Mouse (Mus musculus) large intestine, adult 2 months (tissue): Measurements from ENCODE around the gene Islr2. TPM values are rescaled to one million over a fixed set of nuclear protein-coding genes. Genes with fewer than 3 reads are reported as not detected.

Source experiments
- DNase-seq: peaks from one replicate; pipeline ENCODE4 v3.0.0-alpha.2; 2012; ENCODE audit warnings: low read depth, low spot score
- WGBS: fragments of 180-500 bp; shearing (Covaris S2); methylation state at CpG from one replicate; pipeline ENCODE4 v1.1.7; 2018; 5-methylcytosine and 5-hydroxymethylcytosine counted together
- polyA plus RNA-seq: library from polyadenylated mRNA; depleted of rRNA; stranded (reverse); fragments of >200 nt; gene quantifications from 2 replicates; pipeline ENCODE4 v1.2.3, GENCODE M21; 2012

Islr2 gene
- polyA plus RNA-seq, 1 experiment = 0.68 TPM

GRCm38 (mm10) chr9:58225915-58226913 lies 22.1 kb upstream of the Islr2 start:
- 62% methylated on average over 9 of the region's 9 CpGs for WGBS
- DNase-seq = no peak

- 96% methylated on average over 2 of the region's 2 CpGs for WGBS
- no peak for DNase-seq
Measured at GRCm38 (mm10) chr9:58224356-58224755, 20.2 kb upstream of the Islr2 start.

- no peak for DNase-seq
- 71% methylated on average over 24 of the region's 24 CpGs for WGBS
Measured at GRCm38 (mm10) chr9:58220218-58220903, 16.2 kb upstream of the Islr2 start.

- 95% methylated on average over 3 of the region's 3 CpGs for WGBS
- no peak for DNase-seq
Measured at GRCm38 (mm10) chr9:58218539-58218938, 14.4 kb upstream of the Islr2 start.

- DNase-seq = no peak
- WGBS = 57% methylated on average over 6 of the region's 6 CpGs
Measured at GRCm38 (mm10) chr9:58216402-58216801, 12.3 kb upstream of the Islr2 start.

GRCm38 (mm10) chr9:58214519-58215180 lies 10.5 kb upstream of the Islr2 start:
- 41% methylated on average over 8 of the region's 8 CpGs for WGBS
- DNase-seq = no peak

GRCm38 (mm10) chr9:58213865-58214264 lies 9.7 kb upstream of the Islr2 start:
- no peak for DNase-seq
- WGBS = 8% methylated on average over 5 of the region's 5 CpGs

- 50% methylated on average over 5 of the region's 5 CpGs for WGBS
- DNase-seq = no peak
Measured at GRCm38 (mm10) chr9:58213377-58213776, 9.3 kb upstream of the Islr2 start.

GRCm38 (mm10) chr9:58210304-58210627 lies 6.1 kb upstream of the Islr2 start:
- no peak for DNase-seq
- WGBS = 76% methylated on average over 2 of the region's 2 CpGs

GRCm38 (mm10) chr9:58209462-58210303 lies 5.6 kb upstream of the Islr2 start:
- WGBS = 63% methylated on average over 8 of the region's 8 CpGs
- DNase-seq = no peak

GRCm38 (mm10) chr9:58206013-58206412 lies 1.9 kb upstream of the Islr2 start:
- no peak for DNase-seq
- WGBS = 90% methylated on average over 7 of the region's 7 CpGs

- WGBS = 3% methylated on average over 18 of the region's 18 CpGs
- peak; percentile 68 for DNase-seq
Measured at GRCm38 (mm10) chr9:58204448-58205000, 405 bp upstream of the Islr2 start.

- 19% methylated on average over 14 of the region's 14 CpGs for WGBS
- no peak for DNase-seq
Measured at GRCm38 (mm10) chr9:58202676-58203453, 1.3 kb downstream of the Islr2 start.

- 4% methylated on average over 37 of the region's 37 CpGs for WGBS
Measured at GRCm38 (mm10) chr9:58201861-58202549, 2.1 kb downstream of the Islr2 start.

GRCm38 (mm10) chr9:58201091-58201842 lies 2.9 kb downstream of the Islr2 start:
- DNase-seq = no peak
- WGBS = 4% methylated on average over 24 of the region's 24 CpGs

More at GRCm38 (mm10) chr9:58201861-58202549, 2.1 kb downstream of the Islr2 start:
- no peak for DNase-seq

- DNase-seq = no peak
Measured at GRCm38 (mm10) chr9:58200270-58201090, 3.6 kb downstream of the Islr2 start.

More at GRCm38 (mm10) chr9:58200270-58201090, 3.6 kb downstream of the Islr2 start:
- 17% methylated on average over 11 of the region's 11 CpGs for WGBS
